Mouse (Mus musculus) c-Kit-positive CD71-negative TER-119-negative erythroid progenitor cells, embryonic 14.5 days (primary cell): ENCODE measurements around the gene Tmem63b.

Experiments
- DNase-seq: peaks from one replicate; pipeline ENCODE4 v3.0.0-alpha.2; 2013; ENCODE audit warnings: low read depth

Gene Tmem63b

GRCm38 (mm10) chr17:45686716-45687115 lies at the start of gene Tmem63b:
Gene Tmem63b (minus strand): TSS chr17:45686905.
- DNase-seq = no peak

GRCm38 (mm10) chr17:45735382-45736310 lies 48.9 kb upstream of the Tmem63b start:
- peak; percentile 71 for DNase-seq

GRCm38 (mm10) chr17:45734881-45735280 lies 48.2 kb upstream of the Tmem63b start:
- no peak for DNase-seq

- DNase-seq = no peak
Measured at GRCm38 (mm10) chr17:45734333-45734732, 47.6 kb upstream of the Tmem63b start.

GRCm38 (mm10) chr17:45733735-45734301 lies 47.1 kb upstream of the Tmem63b start, which contains the start of gene 1600014C23Rik:
Gene 1600014C23Rik (minus strand): TSS chr17:45733844.
- DNase-seq = no peak

- DNase-seq = no peak
Measured at GRCm38 (mm10) chr17:45733038-45733734, 46.5 kb upstream of the Tmem63b start.

GRCm38 (mm10) chr17:45731172-45731864 lies 44.6 kb upstream of the Tmem63b start:
- DNase-seq = peak; percentile 86

- no peak for DNase-seq
Measured at GRCm38 (mm10) chr17:45730696-45731095, 44.0 kb upstream of the Tmem63b start.

GRCm38 (mm10) chr17:45729387-45729786 lies 42.7 kb upstream of the Tmem63b start:
- no peak for DNase-seq

GRCm38 (mm10) chr17:45727983-45728723 lies 41.4 kb upstream of the Tmem63b start:
- DNase-seq = no peak

GRCm38 (mm10) chr17:45727481-45727880 lies 40.8 kb upstream of the Tmem63b start:
- no peak for DNase-seq

GRCm38 (mm10) chr17:45726249-45726648 lies 39.5 kb upstream of the Tmem63b start:
- DNase-seq = no peak

- DNase-seq = no peak
Measured at GRCm38 (mm10) chr17:45724574-45724921, 37.8 kb upstream of the Tmem63b start.

- peak; percentile 81 for DNase-seq
Measured at GRCm38 (mm10) chr17:45723732-45724573, 37.2 kb upstream of the Tmem63b start.

GRCm38 (mm10) chr17:45718323-45718722 lies 31.6 kb upstream of the Tmem63b start:
- no peak for DNase-seq

- no peak for DNase-seq
Measured at GRCm38 (mm10) chr17:45711525-45711924, 24.8 kb upstream of the Tmem63b start.

- DNase-seq = no peak
Measured at GRCm38 (mm10) chr17:45710407-45710806, 23.7 kb upstream of the Tmem63b start.

- no peak for DNase-seq
Measured at GRCm38 (mm10) chr17:45709829-45710228, 23.1 kb upstream of the Tmem63b start.

GRCm38 (mm10) chr17:45708179-45708578 lies 21.5 kb upstream of the Tmem63b start:
- DNase-seq = no peak

GRCm38 (mm10) chr17:45707376-45707775 lies 20.7 kb upstream of the Tmem63b start:
- no peak for DNase-seq
